Mouse (Mus musculus): ENCODE measurements around the gene Stx4a. TPM values are rescaled to one million over a fixed set of nuclear protein-coding genes. Genes with fewer than 3 reads are reported as not detected.
"Not testable (repeated sequence)": the region's sequence is repeated elsewhere in the genome, so short reads cannot be mapped to it uniquely, and the experiment has no call there.

The Stx4a gene
- polyA plus RNA-seq, 1 experiment from 2014 or later, result 29.3 TPM

- DNase-seq (ENCODE audit: low spot score), result no peak
- H3K36me3 ChIP-seq (replicated peaks), result peaks cover 68% of the 10 kb centered on the region
- peaks cover 33% of the 10 kb centered on the region for H3K4me1 ChIP-seq
- 0 out of 2 replicates have a peak overlapping the region, but pooled peaks have one; percentile 1 for H3K4me3 ChIP-seq
- H3K27me3 ChIP-seq (replicated peaks; ENCODE audit: low read depth, poor library complexity, severe bottlenecking), result no peaks in the 10 kb centered on the region
- H3K27ac ChIP-seq (replicated peaks), result no peak overlapping the region
- WGBS, result 97% methylated on average over 9 of the region's 9 CpGs
- H3K9me3 ChIP-seq, result no peaks in the 10 kb centered on the region
Observed at GRCm38 (mm10) chr7:127879301-127879700, 55.2 kb downstream of the Stx4a start.

- Histone ChIP-seq H3K4me3 (no peak overlapping the region), H3K27me3 (replicated peaks; ENCODE audit: low read depth, poor library complexity, severe bottlenecking) (no peaks in the 10 kb centered on the region), H3K4me1 (peaks cover 29% of the 10 kb centered on the region), H3K9me3 (no peaks in the 10 kb centered on the region), H3K36me3 (replicated peaks) (peaks cover 79% of the 10 kb centered on the region), H3K27ac (replicated peaks) (no peak overlapping the region)
- 92% methylated on average over 12 of the region's 12 CpGs for WGBS
- no peak for DNase-seq (ENCODE audit: low spot score)
Observed at GRCm38 (mm10) chr7:127880431-127880830, 56.3 kb downstream of the Stx4a start.

DNA sequence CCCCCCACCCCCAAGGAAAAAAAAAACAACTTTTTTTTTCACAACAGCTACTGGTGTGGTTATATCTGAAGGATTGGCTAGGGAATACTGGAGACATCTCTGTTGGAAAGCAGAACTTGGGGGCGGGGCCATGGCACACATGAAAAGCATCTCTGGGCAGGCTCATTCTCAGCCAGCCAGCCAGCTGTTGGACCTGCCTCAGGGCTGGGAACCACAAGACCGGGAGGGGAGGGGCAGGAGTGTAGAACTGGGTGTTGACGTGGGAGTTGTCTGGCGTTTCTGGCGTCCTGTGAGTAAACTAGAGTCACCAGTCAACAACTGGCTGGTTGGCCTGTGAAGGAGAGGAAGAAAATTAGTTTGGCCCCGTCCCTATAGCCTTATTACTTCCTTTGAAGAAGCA lies 61.9 kb downstream of the Stx4a start:
- Histone ChIP-seq H3K36me3 (replicated peaks) (peaks cover 100% of the 10 kb centered on the region), H3K27me3 (replicated peaks; ENCODE audit: low read depth, poor library complexity, severe bottlenecking) (no peaks in the 10 kb centered on the region), H3K27ac (replicated peaks) (no peak overlapping the region), H3K9me3 (no peaks in the 10 kb centered on the region), H3K4me3 (no peak overlapping the region), H3K4me1 (peaks cover 22% of the 10 kb centered on the region)
- 76% methylated on average over 6 of the region's 6 CpGs for WGBS
- no peak for DNase-seq (ENCODE audit: low spot score)

DNA sequence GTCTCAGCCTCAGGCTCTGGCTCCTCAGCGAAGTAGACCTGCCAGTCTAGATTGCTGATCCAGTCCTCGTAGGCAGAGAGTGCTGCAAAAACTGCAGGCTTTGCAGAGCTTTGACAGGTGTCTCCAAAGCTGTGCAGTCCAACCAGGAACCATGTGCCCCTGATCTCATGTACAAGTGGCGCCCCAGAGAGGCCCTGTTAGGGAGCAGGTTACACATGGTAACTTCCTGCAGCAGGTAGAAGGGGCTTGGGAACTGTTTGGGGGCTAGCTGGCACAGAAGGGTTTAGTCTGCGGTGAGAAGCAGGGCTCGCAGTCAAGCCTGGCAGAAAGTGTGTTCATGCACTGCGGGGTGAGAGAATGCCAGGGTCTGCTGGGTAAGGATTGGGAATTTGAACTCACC lies 62.5 kb downstream of the Stx4a start:
- no peak for DNase-seq (ENCODE audit: low spot score)
- H3K4me1 ChIP-seq, result peaks cover 22% of the 10 kb centered on the region
- H3K4me3 ChIP-seq, result no peak overlapping the region
- no peaks in the 10 kb centered on the region for H3K27me3 ChIP-seq (replicated peaks; ENCODE audit: low read depth, poor library complexity, severe bottlenecking)
- 95% methylated on average over 6 of the region's 6 CpGs for WGBS
- H3K9me3 ChIP-seq, result no peaks in the 10 kb centered on the region
- peaks cover 100% of the 10 kb centered on the region for H3K36me3 ChIP-seq (replicated peaks)
- no peak overlapping the region for H3K27ac ChIP-seq (replicated peaks)

GRCm38 (mm10) chr7:127887191-127887590 lies 63.1 kb downstream of the Stx4a start:
- Histone ChIP-seq H3K4me1 (peaks cover 20% of the 10 kb centered on the region), H3K4me3 (no peak overlapping the region), H3K36me3 (replicated peaks) (peaks cover 98% of the 10 kb centered on the region), H3K9me3 (no peaks in the 10 kb centered on the region), H3K27me3 (replicated peaks; ENCODE audit: low read depth, poor library complexity, severe bottlenecking) (no peaks in the 10 kb centered on the region), H3K27ac (replicated peaks) (no peak overlapping the region)
- 90% methylated on average over 8 of the region's 8 CpGs for WGBS
- DNase-seq (ENCODE audit: low spot score), result no peak

- H3K9me3 ChIP-seq, result no peaks in the 10 kb centered on the region
- no peak overlapping the region for H3K27ac ChIP-seq (replicated peaks)
- H3K36me3 ChIP-seq (replicated peaks), result peaks cover 98% of the 10 kb centered on the region
- no peak overlapping the region for H3K4me3 ChIP-seq
- peaks cover 15% of the 10 kb centered on the region for H3K4me1 ChIP-seq
- DNase-seq (ENCODE audit: low spot score), result no peak
- 83% methylated on average over 3 of the region's 3 CpGs for WGBS
- no peaks in the 10 kb centered on the region for H3K27me3 ChIP-seq (replicated peaks; ENCODE audit: low read depth, poor library complexity, severe bottlenecking)
Observed at GRCm38 (mm10) chr7:127887781-127888180, 63.7 kb downstream of the Stx4a start.

- peaks cover 98% of the 10 kb centered on the region for H3K36me3 ChIP-seq (replicated peaks)
- no peak overlapping the region for H3K27ac ChIP-seq (replicated peaks)
- H3K9me3 ChIP-seq, result no peaks in the 10 kb centered on the region
- WGBS, result 86% methylated on average over 3 of the region's 3 CpGs
- DNase-seq (ENCODE audit: low spot score), result no peak
- peaks cover 7% of the 10 kb centered on the region for H3K4me1 ChIP-seq
- no peak overlapping the region for H3K4me3 ChIP-seq
- H3K27me3 ChIP-seq (replicated peaks; ENCODE audit: low read depth, poor library complexity, severe bottlenecking), result no peaks in the 10 kb centered on the region
Observed at GRCm38 (mm10) chr7:127888821-127889220, 64.7 kb downstream of the Stx4a start.

GRCm38 (mm10) chr7:127890798-127891197 lies 66.7 kb downstream of the Stx4a start, which contains the start of gene Prss53:
Gene Prss53 (minus strand): TSS chr7:127890970.
- Histone ChIP-seq H3K27ac (replicated peaks) (no peak within 1 kb of the TSS), H3K36me3 (replicated peaks) (peaks cover 79% of the 10 kb centered on the region), H3K9me3 (no peaks in the 10 kb centered on the region), H3K4me1 (peaks cover 13% of the 10 kb centered on the region), H3K4me3 (no peak within 1 kb of the TSS), H3K27me3 (replicated peaks; ENCODE audit: low read depth, poor library complexity, severe bottlenecking) (no peaks in the 10 kb centered on the region)
- 38% methylated on average over 4 of the region's 4 CpGs for WGBS
- DNase-seq (ENCODE audit: low spot score), result no peak

DNA sequence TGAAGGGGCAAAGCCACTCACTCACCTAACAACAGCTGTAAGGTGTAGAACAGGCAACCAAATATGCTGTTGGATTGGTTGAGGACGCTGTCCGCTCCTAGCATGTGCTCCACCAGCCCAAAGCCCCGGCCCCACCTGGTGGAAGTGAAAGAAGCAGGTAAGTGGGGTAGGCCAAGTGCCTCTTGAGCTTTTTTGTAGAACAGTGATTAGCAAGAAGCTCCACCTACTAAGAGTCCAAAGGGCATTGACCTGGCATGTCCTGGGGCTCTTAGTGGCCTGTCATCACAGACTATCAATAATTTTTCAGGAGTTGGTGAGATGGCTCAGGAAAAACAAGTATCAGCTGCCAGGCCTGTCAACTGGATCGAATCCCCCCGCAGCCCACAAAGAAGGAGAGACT lies 70.4 kb downstream of the Stx4a start:
- H3K9me3 ChIP-seq, result no peaks in the 10 kb centered on the region
- H3K27ac ChIP-seq (replicated peaks), result no peak overlapping the region
- DNase-seq (ENCODE audit: low spot score), result no peak
- H3K36me3 ChIP-seq (replicated peaks), result peaks cover 42% of the 10 kb centered on the region
- no peaks in the 10 kb centered on the region for H3K27me3 ChIP-seq (replicated peaks; ENCODE audit: low read depth, poor library complexity, severe bottlenecking)
- peak overlapping the region; percentile 64 for H3K4me3 ChIP-seq
- WGBS, result 78% methylated on average over 5 of the region's 5 CpGs
- H3K4me1 ChIP-seq, result peaks cover 15% of the 10 kb centered on the region

- under 1% methylated on average over 26 of the region's 26 CpGs for WGBS
- H3K4me1 ChIP-seq, result peaks cover 19% of the 10 kb centered on the region
- no peaks in the 10 kb centered on the region for H3K9me3 ChIP-seq
- peak within 1 kb of the TSS; percentile 64 for H3K4me3 ChIP-seq
- peak; percentile 97 for DNase-seq (ENCODE audit: low spot score)
- peaks cover 33% of the 10 kb centered on the region for H3K36me3 ChIP-seq (replicated peaks)
- no peaks in the 10 kb centered on the region for H3K27me3 ChIP-seq (replicated peaks; ENCODE audit: low read depth, poor library complexity, severe bottlenecking)
- H3K27ac ChIP-seq (replicated peaks), result peak within 1 kb of the TSS; percentile 68
Observed at GRCm38 (mm10) chr7:127895442-127895841, 71.3 kb downstream of the Stx4a start, which contains the start of the genes Gm21974 and Vkorc1. Gene Gm21974 (minus strand): TSS chr7:127895454. Gene Vkorc1 (minus strand): TSS chr7:127895617.

DNA sequence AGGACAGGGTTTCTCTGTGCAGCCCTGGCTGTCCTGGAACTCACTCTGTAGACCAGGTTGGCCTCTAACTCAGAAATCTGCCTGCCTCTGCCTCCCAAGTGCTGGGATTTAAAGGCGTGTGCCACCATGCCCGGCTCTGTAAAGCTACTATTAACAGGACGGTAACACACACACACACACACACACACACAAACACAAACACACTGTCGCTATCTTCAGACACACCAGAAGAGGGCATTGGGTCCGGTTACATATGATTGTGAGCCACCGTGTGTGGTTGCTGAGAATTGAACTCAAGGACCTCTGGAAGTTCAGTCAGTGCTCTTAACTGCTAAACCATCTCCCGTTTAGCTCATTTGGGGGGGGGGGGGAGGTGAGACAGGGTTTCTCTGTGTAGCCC lies 71.8 kb downstream of the Stx4a start:
- WGBS, result 68% methylated on average over 7 of the region's 7 CpGs
- Histone ChIP-seq H3K27ac (replicated peaks) (peak overlapping the region; percentile 57; the same call in 1 of the 2 replicates), H3K4me3 (peak overlapping the region; percentile 64)

GRCm38 (mm10) chr7:127896384-127896783 lies 72.3 kb downstream of the Stx4a start:
- Histone ChIP-seq H3K4me1 (peaks cover 16% of the 10 kb centered on the region), H3K27ac (replicated peaks) (no peak overlapping the region; the same call in 1 of the 2 replicates), H3K27me3 (replicated peaks; ENCODE audit: low read depth, poor library complexity, severe bottlenecking) (no peaks in the 10 kb centered on the region), H3K4me3 (no peak overlapping the region), H3K36me3 (replicated peaks) (peaks cover 23% of the 10 kb centered on the region), H3K9me3 (no peaks in the 10 kb centered on the region)
- DNase-seq (ENCODE audit: low spot score), result peak; percentile 61
- WGBS, result 59% methylated on average over 13 of the region's 13 CpGs

More for the DNA sequence above, 71.8 kb downstream of the Stx4a start:
- H3K9me3 ChIP-seq; DNase-seq (ENCODE audit: low spot score); H3K27me3 ChIP-seq (replicated peaks; ENCODE audit: low read depth, poor library complexity, severe bottlenecking): not testable (repeated sequence)
- Histone ChIP-seq H3K4me1 (peaks cover 16% of the 10 kb centered on the region), H3K36me3 (replicated peaks) (peaks cover 28% of the 10 kb centered on the region)

- WGBS, result 90% methylated on average over 7 of the region's 7 CpGs
- DNase-seq (ENCODE audit: low spot score), result no peak
- Histone ChIP-seq H3K9me3 (no peaks in the 10 kb centered on the region), H3K27me3 (replicated peaks; ENCODE audit: low read depth, poor library complexity, severe bottlenecking) (no peaks in the 10 kb centered on the region), H3K36me3 (replicated peaks) (peaks cover 13% of the 10 kb centered on the region), H3K4me1 (peaks cover 16% of the 10 kb centered on the region), H3K27ac (replicated peaks) (no peak overlapping the region), H3K4me3 (no peak overlapping the region)
Observed at GRCm38 (mm10) chr7:127897542-127897941, 73.4 kb downstream of the Stx4a start.

All from embryonic facial prominence, embryonic 10.5 days (tissue).